Mouse (Mus musculus): ENCODE data around the gene Polg2. TPM values are rescaled to one million over a fixed set of nuclear protein-coding genes. Genes with fewer than 3 reads are reported as not detected.

The Polg2 gene
- polyA plus RNA-seq, 1 experiment from 2014 or later, result 9.3 TPM

- Histone ChIP-seq H3K4me2 (no peak overlapping the region), H3K36me3 (ENCODE audit: control insufficient read depth, insufficient read depth, low read length) (peaks cover 24% of the 10 kb centered on the region), H3K9me3 (replicated peaks; ENCODE audit: control insufficient read depth, low read length) (no peaks in the 10 kb centered on the region), H3K9ac (ENCODE audit: low read depth, low read length) (no peak overlapping the region), H3K4me3 (ENCODE audit: low read depth, low read length) (no peak overlapping the region), H3K27me3 (ENCODE audit: control insufficient read depth, insufficient read depth, low read length) (no peaks in the 10 kb centered on the region), H3K27ac (ENCODE audit: low read depth, low read length) (no peak overlapping the region), H3K4me1 (ENCODE audit: control insufficient read depth, insufficient read depth, low read length) (peaks cover 22% of the 10 kb centered on the region)
- 88% methylated on average over 9 of the region's 9 CpGs for WGBS (ENCODE audit: insufficient replicate concordance)
- no peak for ATAC-seq (replicated peaks; ENCODE audit: insufficient number of reproducible peaks, low FRiP score, low TSS enrichment)
Observed at GRCm38 (mm10) chr11:106819595-106819994, 40.3 kb upstream of the Polg2 start.

- Histone ChIP-seq H3K27ac (ENCODE audit: low read depth, low read length) (peak overlapping the region; percentile 24; the same call in 1 of the 2 replicates), H3K4me3 (ENCODE audit: low read depth, low read length) (no peak overlapping the region), H3K9me3 (replicated peaks; ENCODE audit: control insufficient read depth, low read length) (no peaks in the 10 kb centered on the region), H3K36me3 (ENCODE audit: control insufficient read depth, insufficient read depth, low read length) (peaks cover 20% of the 10 kb centered on the region), H3K4me2 (no peak overlapping the region), H3K4me1 (ENCODE audit: control insufficient read depth, insufficient read depth, low read length) (peaks cover 23% of the 10 kb centered on the region), H3K27me3 (ENCODE audit: control insufficient read depth, insufficient read depth, low read length) (no peaks in the 10 kb centered on the region), H3K9ac (ENCODE audit: low read depth, low read length) (peak overlapping the region; percentile 52; the same call in 1 of the 2 replicates)
- no peak for ATAC-seq (replicated peaks; ENCODE audit: insufficient number of reproducible peaks, low FRiP score, low TSS enrichment)
- WGBS (ENCODE audit: insufficient replicate concordance), result 58% methylated on average over 9 of the region's 9 CpGs
Observed at GRCm38 (mm10) chr11:106818341-106818740, 39.0 kb upstream of the Polg2 start.

- WGBS (ENCODE audit: insufficient replicate concordance), result 91% methylated on average over 6 of the region's 6 CpGs
- Histone ChIP-seq H3K27me3 (ENCODE audit: control insufficient read depth, insufficient read depth, low read length) (no peaks in the 10 kb centered on the region), H3K4me3 (ENCODE audit: low read depth, low read length) (no peak overlapping the region), H3K27ac (ENCODE audit: low read depth, low read length) (no peak overlapping the region), H3K36me3 (ENCODE audit: control insufficient read depth, insufficient read depth, low read length) (peaks cover 20% of the 10 kb centered on the region), H3K4me1 (ENCODE audit: control insufficient read depth, insufficient read depth, low read length) (peaks cover 23% of the 10 kb centered on the region), H3K9me3 (replicated peaks; ENCODE audit: control insufficient read depth, low read length) (no peaks in the 10 kb centered on the region), H3K4me2 (no peak overlapping the region), H3K9ac (ENCODE audit: low read depth, low read length) (no peak overlapping the region)
- ATAC-seq (replicated peaks; ENCODE audit: insufficient number of reproducible peaks, low FRiP score, low TSS enrichment), result no peak
Observed at GRCm38 (mm10) chr11:106817808-106818207, 38.5 kb upstream of the Polg2 start.

- no peaks in the 10 kb centered on the region for H3K27me3 ChIP-seq (ENCODE audit: control insufficient read depth, insufficient read depth, low read length)
- H3K36me3 ChIP-seq (ENCODE audit: control insufficient read depth, insufficient read depth, low read length), result peaks cover 20% of the 10 kb centered on the region
- H3K4me2 ChIP-seq, result no peak overlapping the region
- no peak overlapping the region for H3K4me3 ChIP-seq (ENCODE audit: low read depth, low read length)
- H3K9ac ChIP-seq (ENCODE audit: low read depth, low read length), result no peak overlapping the region
- peaks cover 21% of the 10 kb centered on the region for H3K4me1 ChIP-seq (ENCODE audit: control insufficient read depth, insufficient read depth, low read length)
- WGBS (ENCODE audit: insufficient replicate concordance), result 84% methylated on average over 3 of the region's 3 CpGs
- no peak for ATAC-seq (replicated peaks; ENCODE audit: insufficient number of reproducible peaks, low FRiP score, low TSS enrichment)
- no peaks in the 10 kb centered on the region for H3K9me3 ChIP-seq (replicated peaks; ENCODE audit: control insufficient read depth, low read length)
- H3K27ac ChIP-seq (ENCODE audit: low read depth, low read length), result no peak overlapping the region
Observed at GRCm38 (mm10) chr11:106817156-106817555, 37.8 kb upstream of the Polg2 start.

- Histone ChIP-seq H3K4me3 (ENCODE audit: low read depth, low read length) (no peak overlapping the region), H3K4me2 (no peak overlapping the region), H3K36me3 (ENCODE audit: control insufficient read depth, insufficient read depth, low read length) (peaks cover 22% of the 10 kb centered on the region), H3K9ac (ENCODE audit: low read depth, low read length) (no peak overlapping the region), H3K9me3 (replicated peaks; ENCODE audit: control insufficient read depth, low read length) (no peaks in the 10 kb centered on the region), H3K4me1 (ENCODE audit: control insufficient read depth, insufficient read depth, low read length) (peaks cover 19% of the 10 kb centered on the region), H3K27ac (ENCODE audit: low read depth, low read length) (no peak overlapping the region), H3K27me3 (ENCODE audit: control insufficient read depth, insufficient read depth, low read length) (no peaks in the 10 kb centered on the region)
- 72% methylated on average over 7 of the region's 7 CpGs for WGBS (ENCODE audit: insufficient replicate concordance)
- no peak for ATAC-seq (replicated peaks; ENCODE audit: insufficient number of reproducible peaks, low FRiP score, low TSS enrichment)
Observed at GRCm38 (mm10) chr11:106816316-106816715, 37.0 kb upstream of the Polg2 start.

- ATAC-seq (replicated peaks; ENCODE audit: insufficient number of reproducible peaks, low FRiP score, low TSS enrichment), result no peak
- WGBS (ENCODE audit: insufficient replicate concordance), result 60% methylated on average over 2 of the region's 2 CpGs
- Histone ChIP-seq H3K27me3 (ENCODE audit: control insufficient read depth, insufficient read depth, low read length) (no peaks in the 10 kb centered on the region), H3K9me3 (replicated peaks; ENCODE audit: control insufficient read depth, low read length) (no peaks in the 10 kb centered on the region), H3K36me3 (ENCODE audit: control insufficient read depth, insufficient read depth, low read length) (peaks cover 24% of the 10 kb centered on the region), H3K9ac (ENCODE audit: low read depth, low read length) (no peak overlapping the region), H3K27ac (ENCODE audit: low read depth, low read length) (no peak overlapping the region), H3K4me1 (ENCODE audit: control insufficient read depth, insufficient read depth, low read length) (peaks cover 19% of the 10 kb centered on the region), H3K4me3 (ENCODE audit: low read depth, low read length) (no peak overlapping the region), H3K4me2 (no peak overlapping the region)
Observed at GRCm38 (mm10) chr11:106815761-106816160, 36.4 kb upstream of the Polg2 start.

GRCm38 (mm10) chr11:106815331-106815730 lies 36.0 kb upstream of the Polg2 start:
- H3K4me2 ChIP-seq, result no peak overlapping the region
- H3K36me3 ChIP-seq (ENCODE audit: control insufficient read depth, insufficient read depth, low read length), result peaks cover 26% of the 10 kb centered on the region
- ATAC-seq (replicated peaks; ENCODE audit: insufficient number of reproducible peaks, low FRiP score, low TSS enrichment), result no peak
- no peaks in the 10 kb centered on the region for H3K9me3 ChIP-seq (replicated peaks; ENCODE audit: control insufficient read depth, low read length)
- H3K4me1 ChIP-seq (ENCODE audit: control insufficient read depth, insufficient read depth, low read length), result peaks cover 19% of the 10 kb centered on the region
- no peak overlapping the region for H3K9ac ChIP-seq (ENCODE audit: low read depth, low read length)
- H3K4me3 ChIP-seq (ENCODE audit: low read depth, low read length), result no peak overlapping the region
- WGBS (ENCODE audit: insufficient replicate concordance), result 100% methylated on average over 2 of the region's 2 CpGs
- H3K27ac ChIP-seq (ENCODE audit: low read depth, low read length), result no peak overlapping the region
- no peaks in the 10 kb centered on the region for H3K27me3 ChIP-seq (ENCODE audit: control insufficient read depth, insufficient read depth, low read length)

GRCm38 (mm10) chr11:106814601-106815320 lies 35.4 kb upstream of the Polg2 start:
- no peak for ATAC-seq (replicated peaks; ENCODE audit: insufficient number of reproducible peaks, low FRiP score, low TSS enrichment)
- Histone ChIP-seq H3K4me2 (no peak overlapping the region), H3K27ac (ENCODE audit: low read depth, low read length) (no peak overlapping the region), H3K4me1 (ENCODE audit: control insufficient read depth, insufficient read depth, low read length) (peaks cover 19% of the 10 kb centered on the region), H3K36me3 (ENCODE audit: control insufficient read depth, insufficient read depth, low read length) (peaks cover 25% of the 10 kb centered on the region), H3K4me3 (ENCODE audit: low read depth, low read length) (no peak overlapping the region), H3K27me3 (ENCODE audit: control insufficient read depth, insufficient read depth, low read length) (no peaks in the 10 kb centered on the region), H3K9ac (ENCODE audit: low read depth, low read length) (no peak overlapping the region), H3K9me3 (replicated peaks; ENCODE audit: control insufficient read depth, low read length) (no peaks in the 10 kb centered on the region)
- 75% methylated on average over 14 of the region's 14 CpGs for WGBS (ENCODE audit: insufficient replicate concordance)
